Mouse (Mus musculus): Measurements from ENCODE around the gene Cxcr4.
A peak's percentile ranks its signal among the peaks of the same experiment; 100 is the strongest.

DNA sequence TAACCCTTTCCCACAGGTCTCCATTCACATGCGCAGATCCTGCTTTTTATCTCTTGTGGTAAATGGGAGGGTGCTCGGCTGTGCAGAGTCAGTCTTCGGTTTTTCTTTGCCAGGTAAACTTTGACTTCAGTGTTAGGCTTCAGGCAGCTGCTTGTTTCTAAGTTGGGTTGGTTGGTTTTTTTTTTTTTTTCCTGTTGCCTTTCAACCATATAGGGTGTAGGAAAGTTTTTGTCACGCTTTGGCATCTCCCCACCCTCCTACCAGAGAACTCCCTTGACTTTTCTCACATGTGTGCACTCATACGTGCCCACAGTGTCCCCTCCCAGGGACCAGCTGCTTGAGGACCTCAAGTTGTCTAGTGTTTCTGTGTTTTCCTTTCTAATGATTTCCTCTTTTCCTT lies 9.2 kb upstream of the Cxcr4 start:
- TF ChIP-seq POLR2A (IDR thresholded peaks at IDR 0.05; ENCODE audit: low read depth, low read length) (no peak; the same call in 1 of the 2 replicates), USF1 (IDR thresholded peaks at IDR 0.05; ENCODE audit: low read depth, low read length) (no peak), NRF1 (IDR thresholded peaks at IDR 0.05; ENCODE audit: low read depth, low read length) (0 out of 2 replicates have a peak, but pooled peaks have one; percentile 25), GABPA (IDR thresholded peaks at IDR 0.05; ENCODE audit: insufficient replicate concordance, low read depth, low read length) (no peak), CHD1 (IDR thresholded peaks at IDR 0.05; ENCODE audit: low read depth, low read length) (0 out of 2 replicates have a peak, but pooled peaks have one; percentile 31)
